Mouse (Mus musculus) cerebellum, adult 2 months (tissue): ENCODE results near the gene Spata1. TPM values are rescaled to one million over a fixed set of nuclear protein-coding genes. Genes with fewer than 3 reads are reported as not detected.

Experiments
- DNase-seq, 2 experiments: peaks; one replicate each; pipeline ENCODE4 v3.0.0; 2021
- H3K27ac ChIP-seq: fragments of 200-500 bp; 2 replicates; pipeline ENCODE4 v1.5.1; 2012; ENCODE audit warnings: low read length, control low read depth, inconsistent platforms; ENCODE audit not compliant: insufficient read depth
- H3K27me3 ChIP-seq: fragments of 200-500 bp; 2 replicates; pipeline ENCODE4 v1.6.1; 2012; ENCODE audit warnings: inconsistent platforms, mild to moderate bottlenecking, low read length, moderate library complexity; ENCODE audit not compliant: control insufficient read depth, insufficient read depth
- H3K4me1 ChIP-seq: fragments of 200-500 bp; 2 replicates; pipeline ENCODE4 v1.6.1; 2011; ENCODE audit warnings: low read length; ENCODE audit not compliant: control insufficient read depth, insufficient read depth
- H3K4me3 ChIP-seq: fragments of 200-500 bp; replicated peaks from 2 replicates; pipeline ENCODE3; 2011; ENCODE audit warnings: mild to moderate bottlenecking, low read depth, low read length, control low read depth; ENCODE audit not compliant: insufficient read depth
- CTCF ChIP-seq: fragments of 200-500 bp; IDR thresholded peaks from 2 replicates; pipeline ENCODE4 v1.5.1; 2011; ENCODE audit warnings: low read depth, mild to moderate bottlenecking, control low read depth, low read length, moderate library complexity, borderline replicate concordance; ENCODE audit not compliant: insufficient read depth
- POLR2A ChIP-seq: fragments of 200-500 bp; IDR thresholded peaks from 2 replicates; pipeline ENCODE4 v1.6.1; 2011; ENCODE audit warnings: low read length, control low read depth, borderline replicate concordance; ENCODE audit not compliant: insufficient read depth
- WGBS: fragments of 180-500 bp; shearing (Covaris S2); methylation state at CpG from one replicate; pipeline ENCODE4 v1.1.7; 2018; 5-methylcytosine and 5-hydroxymethylcytosine counted together
- polyA plus RNA-seq: library from polyadenylated mRNA; depleted of rRNA; stranded (reverse); fragments of >200 nt; gene quantifications from 2 replicates; pipeline ENCODE4 v1.2.3, GENCODE M21; 2012; rRNA removed

Gene Spata1
- polyA plus RNA-seq = 2.6 and 2.7 TPM in 2 replicates

- peak; percentile 34 for DNase-seq
- H3K27ac ChIP-seq = no peak within 1 kb of the TSS
- no peak for TF ChIP-seq CTCF
- TF ChIP-seq POLR2A = no peak
- peak within 1 kb of the TSS; percentile 51 for H3K4me3 ChIP-seq
- H3K27me3 ChIP-seq = peaks cover 8% of the 10 kb centered on the region; the same call in 1 of the 2 replicates
- 1% methylated on average over 83 of the region's 88 CpGs for WGBS
- no peaks in the 10 kb centered on the region for H3K4me1 ChIP-seq
These were observed at the start of gene Spata1, which contains the start of gene Gng5 for GRCm38 (mm10) chr3:146499431-146500002. Gene Spata1 (minus strand): TSS chr3:146499753. Gene Gng5 (plus strand): TSS chr3:146499807.

- H3K27ac ChIP-seq = no peak overlapping the region
- no peaks in the 10 kb centered on the region for H3K4me1 ChIP-seq
- no peaks in the 10 kb centered on the region; the same call in 1 of the 2 replicates for H3K27me3 ChIP-seq
- WGBS = 30% methylated on average over 1 of the region's 1 CpGs
- no peak for DNase-seq
- no peak overlapping the region for H3K4me3 ChIP-seq
- no peak for TF ChIP-seq POLR2A
- no peak for TF ChIP-seq CTCF
These were observed 44.1 kb upstream of the Spata1 start for GRCm38 (mm10) chr3:146543632-146544031.

DNA sequence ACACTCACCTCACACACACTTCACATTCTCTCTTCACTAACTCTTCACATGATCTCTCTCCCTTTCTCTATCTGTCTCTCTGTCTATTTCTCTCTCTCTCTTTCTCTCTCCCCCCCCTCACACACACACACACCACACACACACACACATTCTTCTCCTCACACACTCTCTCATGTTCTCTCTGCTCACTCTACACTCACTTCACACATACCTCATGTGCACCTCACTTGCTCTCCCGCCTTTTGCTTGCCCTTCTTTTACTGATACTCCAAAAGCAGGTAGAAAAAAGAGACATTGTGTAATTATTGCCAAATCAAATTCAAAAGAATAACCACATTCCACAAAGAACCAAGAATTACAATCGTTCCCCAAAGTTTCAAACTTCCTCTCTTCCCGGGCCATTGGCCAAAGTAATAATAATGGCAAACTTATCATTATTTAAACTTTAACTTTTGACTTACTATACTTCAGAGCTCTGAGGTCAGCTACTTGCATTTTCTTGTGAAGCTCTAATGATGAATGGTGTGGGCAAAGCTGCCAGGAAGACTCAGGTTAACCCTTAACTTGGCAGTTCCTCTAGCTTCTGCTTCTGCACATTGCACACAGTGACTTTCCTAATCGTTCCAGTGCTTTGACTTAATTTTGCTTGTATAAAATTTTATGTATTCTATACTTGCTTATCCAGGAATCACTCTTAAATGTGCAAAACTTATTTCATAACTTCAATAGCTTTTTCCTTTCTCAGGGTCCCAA is 41.1 kb upstream of the Spata1 start:
- no peak for DNase-seq
- H3K4me1 ChIP-seq = no peaks in the 10 kb centered on the region

GRCm38 (mm10) chr3:146534986-146535385 is 35.4 kb upstream of the Spata1 start:
- Histone ChIP-seq H3K27ac (no peak overlapping the region), H3K4me1 (no peaks in the 10 kb centered on the region), H3K27me3 (no peaks in the 10 kb centered on the region), H3K4me3 (no peak overlapping the region)
- no peak for DNase-seq
- 61% methylated on average over 6 of the region's 6 CpGs for WGBS
- TF ChIP-seq POLR2A = no peak
- no peak for TF ChIP-seq CTCF

More for the DNA sequence above, 41.1 kb upstream of the Spata1 start:
- H3K27ac ChIP-seq = no peak overlapping the region
- WGBS = 81% methylated on average over 4 of the region's 4 CpGs
- H3K4me3 ChIP-seq = no peak overlapping the region
- H3K27me3 ChIP-seq = no peaks in the 10 kb centered on the region
- TF ChIP-seq CTCF (no peak), POLR2A (no peak)

GRCm38 (mm10) chr3:146528335-146528734 is 28.8 kb upstream of the Spata1 start:
- WGBS = 56% methylated on average over 2 of the region's 2 CpGs
- no peaks in the 10 kb centered on the region for H3K27me3 ChIP-seq
- no peak overlapping the region for H3K4me3 ChIP-seq
- TF ChIP-seq POLR2A (no peak), CTCF (no peak)
- H3K4me1 ChIP-seq = no peaks in the 10 kb centered on the region
- no peak overlapping the region for H3K27ac ChIP-seq
- DNase-seq = no peak

DNA sequence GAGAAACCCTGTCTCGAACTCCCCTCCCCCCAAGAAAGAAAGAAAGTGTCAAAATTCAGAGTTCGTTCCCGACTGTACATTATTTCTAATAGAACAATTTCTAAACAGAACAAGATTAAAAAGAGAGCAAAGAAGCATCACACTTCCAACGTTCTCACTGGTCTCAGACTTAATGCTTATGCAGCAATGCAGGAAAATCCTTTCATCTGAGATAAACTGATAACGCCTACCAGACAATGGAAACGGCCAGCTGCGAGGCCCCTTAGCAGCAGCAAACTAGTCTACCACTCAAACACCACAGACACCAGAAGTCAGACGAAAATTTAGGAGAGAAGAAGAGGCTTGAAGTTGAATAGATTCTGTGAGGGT is 22.1 kb upstream of the Spata1 start:
- WGBS = 10% methylated on average over 8 of the region's 8 CpGs
- Histone ChIP-seq H3K4me1 (no peaks in the 10 kb centered on the region), H3K27me3 (no peaks in the 10 kb centered on the region), H3K27ac (0 out of 2 replicates have a peak overlapping the region, but pooled peaks have one; percentile 41), H3K4me3 (peak overlapping the region; percentile 91)
- no peak for DNase-seq
- TF ChIP-seq POLR2A = no peak
- TF ChIP-seq CTCF = no peak

GRCm38 (mm10) chr3:146520798-146521651 is 21.5 kb upstream of the Spata1 start, which contains the start of gene Rpf1:
Gene Rpf1 (minus strand): TSS chr3:146521429.
- peak; percentile 91 to 92 for DNase-seq
- under 1% methylated on average over 80 of the region's 82 CpGs for WGBS
- peak; percentile 44; the same call in 1 of the 2 replicates for TF ChIP-seq POLR2A
- TF ChIP-seq CTCF = no peak
- H3K27me3 ChIP-seq = no peaks in the 10 kb centered on the region
- peak within 1 kb of the TSS; percentile 91 for H3K4me3 ChIP-seq
- H3K27ac ChIP-seq = peak within 1 kb of the TSS; percentile 94
- H3K4me1 ChIP-seq = no peaks in the 10 kb centered on the region
